Mouse (Mus musculus) heart, embryonic 13.5 days (tissue): Measurements from ENCODE around the gene Foxp2. TPM values are rescaled to one million over a fixed set of nuclear protein-coding genes. Genes with fewer than 3 reads are reported as not detected.

Experiments
- ATAC-seq: fragments of 200-750 bp; cut with Nextera tagmentation; 2 replicates; pipeline ENCODE4 v1.8.0; 2017; ENCODE audit warnings: moderate TSS enrichment; ENCODE audit not compliant: insufficient number of reproducible peaks, low FRiP score, low TSS enrichment; ENCODE audit errors: extremely low read depth
- H3K27ac ChIP-seq: fragments of 300-500 bp; sonication (generic); replicated peaks from 2 replicates; pipeline ENCODE4 v1.5.1; 2015; ENCODE audit warnings: moderate library complexity, mild to moderate bottlenecking, inconsistent platforms
- H3K27me3 ChIP-seq: fragments of 300-500 bp; sonication (generic); replicated peaks from 2 replicates; pipeline ENCODE4 v1.6.1; 2015; ENCODE audit warnings: mild to moderate bottlenecking, inconsistent platforms
- H3K36me3 ChIP-seq: fragments of 300-500 bp; sonication (generic); 2 replicates; pipeline ENCODE4 v1.6.1; 2015; ENCODE audit warnings: mild to moderate bottlenecking, inconsistent platforms
- H3K4me1 ChIP-seq: fragments of 300-500 bp; sonication (generic); 2 replicates; pipeline ENCODE4 v1.6.1; 2015; ENCODE audit warnings: inconsistent platforms
- H3K4me2 ChIP-seq: fragments of 300-500 bp; sonication (generic); 2 replicates; pipeline ENCODE4 v1.6.1; 2015; ENCODE audit warnings: inconsistent platforms, mild to moderate bottlenecking, moderate library complexity
- H3K4me3 ChIP-seq: fragments of 300-500 bp; sonication (generic); 2 replicates; pipeline ENCODE4 v1.5.1; 2015; ENCODE audit warnings: moderate library complexity, mild to moderate bottlenecking, inconsistent platforms
- H3K9ac ChIP-seq: fragments of 300-500 bp; sonication (generic); 2 replicates; pipeline ENCODE4 v1.6.1; 2015; ENCODE audit warnings: inconsistent platforms, mild to moderate bottlenecking, moderate library complexity
- H3K9me3 ChIP-seq: fragments of 300-500 bp; sonication (generic); 2 replicates; pipeline ENCODE4 v1.6.1; 2016; ENCODE audit warnings: inconsistent platforms
- WGBS: fragments of 180-500 bp; shearing (Covaris S2); methylation state at CpG from one replicate; pipeline ENCODE4 v1.1.7; 2015; ENCODE audit warnings: mixed read lengths; 5-methylcytosine and 5-hydroxymethylcytosine counted together
- polyA plus RNA-seq: library from polyadenylated mRNA; unstranded; fragments of >200 nt; fragmentation: Nextera tagmentation; extraction: Ambion mirVana; gene quantifications from 2 replicates; pipeline ENCODE4 v1.2.1, GENCODE M21; 2015

Gene Foxp2
- polyA plus RNA-seq, 1 experiment from 2014 or later, result 10.8 TPM

GRCm38 (mm10) chr6:15378261-15378660 is 477.1 kb downstream of the Foxp2 start:
- WGBS, result 63% methylated on average over 5 of the region's 5 CpGs
- H3K4me3 ChIP-seq, result no peak overlapping the region
- no peaks in the 10 kb centered on the region for H3K27me3 ChIP-seq
- no peaks in the 10 kb centered on the region for H3K36me3 ChIP-seq
- H3K4me1 ChIP-seq, result no peaks in the 10 kb centered on the region
- H3K27ac ChIP-seq, result no peak overlapping the region
- no peak overlapping the region for H3K4me2 ChIP-seq
- no peak overlapping the region for H3K9ac ChIP-seq
- no peak for ATAC-seq
- no peaks in the 10 kb centered on the region for H3K9me3 ChIP-seq

- no peak overlapping the region for H3K9ac ChIP-seq
- WGBS, result 75% methylated on average over 6 of the region's 6 CpGs
These were observed 495.3 kb downstream of the Foxp2 start for GRCm38 (mm10) chr6:15396462-15396861.

GRCm38 (mm10) chr6:15397485-15397884 is 496.3 kb downstream of the Foxp2 start:
- Histone ChIP-seq H3K4me2 (no peak overlapping the region), H3K27me3 (no peaks in the 10 kb centered on the region), H3K4me3 (no peak overlapping the region), H3K9me3 (no peaks in the 10 kb centered on the region), H3K27ac (no peak overlapping the region), H3K9ac (no peak overlapping the region), H3K36me3 (0 out of 2 replicates have a peak, but pooled peaks cover 4% of the 10 kb centered on the region), H3K4me1 (no peaks in the 10 kb centered on the region)
- 85% methylated on average over 5 of the region's 5 CpGs for WGBS
- ATAC-seq, result no peak

More at GRCm38 (mm10) chr6:15396462-15396861, 495.3 kb downstream of the Foxp2 start:
- Histone ChIP-seq H3K27me3 (no peaks in the 10 kb centered on the region), H3K36me3 (0 out of 2 replicates have a peak, but pooled peaks cover 4% of the 10 kb centered on the region), H3K4me1 (no peaks in the 10 kb centered on the region), H3K9me3 (no peaks in the 10 kb centered on the region), H3K4me3 (no peak overlapping the region), H3K27ac (no peak overlapping the region), H3K4me2 (no peak overlapping the region)
- ATAC-seq, result no peak

- 63% methylated on average over 3 of the region's 3 CpGs for WGBS
- no peak overlapping the region for H3K9ac ChIP-seq
These were observed 500.0 kb downstream of the Foxp2 start for GRCm38 (mm10) chr6:15401138-15401537.

GRCm38 (mm10) chr6:15402026-15402425 is 500.9 kb downstream of the Foxp2 start:
- Histone ChIP-seq H3K9ac (no peak overlapping the region), H3K9me3 (no peaks in the 10 kb centered on the region), H3K27me3 (no peaks in the 10 kb centered on the region), H3K4me2 (no peak overlapping the region), H3K4me3 (no peak overlapping the region), H3K4me1 (peaks cover 11% of the 10 kb centered on the region), H3K27ac (no peak overlapping the region), H3K36me3 (no peaks in the 10 kb centered on the region)
- no peak for ATAC-seq
- 56% methylated on average over 4 of the region's 4 CpGs for WGBS

More at GRCm38 (mm10) chr6:15401138-15401537, 500.0 kb downstream of the Foxp2 start:
- Histone ChIP-seq H3K27me3 (no peaks in the 10 kb centered on the region), H3K27ac (no peak overlapping the region), H3K9me3 (no peaks in the 10 kb centered on the region), H3K36me3 (no peaks in the 10 kb centered on the region), H3K4me2 (no peak overlapping the region), H3K4me1 (peaks cover 11% of the 10 kb centered on the region), H3K4me3 (no peak overlapping the region)
- ATAC-seq, result no peak

GRCm38 (mm10) chr6:15415099-15415498 is 514.0 kb downstream of the Foxp2 start:
- Histone ChIP-seq H3K4me1 (peaks cover 26% of the 10 kb centered on the region), H3K4me2 (no peak overlapping the region), H3K27me3 (no peaks in the 10 kb centered on the region), H3K9me3 (no peaks in the 10 kb centered on the region), H3K9ac (no peak overlapping the region), H3K4me3 (no peak overlapping the region), H3K27ac (no peak overlapping the region), H3K36me3 (no peaks in the 10 kb centered on the region)
- 31% methylated on average over 4 of the region's 4 CpGs for WGBS
- no peak for ATAC-seq

- Histone ChIP-seq H3K36me3 (no peaks in the 10 kb centered on the region), H3K4me2 (no peak overlapping the region), H3K9ac (no peak overlapping the region), H3K4me3 (no peak overlapping the region), H3K27ac (no peak overlapping the region), H3K4me1 (no peaks in the 10 kb centered on the region), H3K27me3 (no peaks in the 10 kb centered on the region), H3K9me3 (no peaks in the 10 kb centered on the region)
- 76% methylated on average over 2 of the region's 2 CpGs for WGBS
- no peak for ATAC-seq
These were observed 558.6 kb downstream of the Foxp2 start for GRCm38 (mm10) chr6:15459701-15460100.

GRCm38 (mm10) chr6:15463390-15463789 is 562.2 kb downstream of the Foxp2 start:
- Histone ChIP-seq H3K9me3 (no peaks in the 10 kb centered on the region), H3K36me3 (no peaks in the 10 kb centered on the region), H3K4me2 (no peak overlapping the region), H3K27ac (no peak overlapping the region), H3K4me3 (no peak overlapping the region), H3K27me3 (no peaks in the 10 kb centered on the region), H3K4me1 (no peaks in the 10 kb centered on the region), H3K9ac (no peak overlapping the region)
- ATAC-seq, result no peak
- WGBS, result 61% methylated on average over 2 of the region's 2 CpGs

GRCm38 (mm10) chr6:15465471-15465870 is 564.3 kb downstream of the Foxp2 start:
- no peak overlapping the region for H3K4me3 ChIP-seq
- H3K9ac ChIP-seq, result no peak overlapping the region
- WGBS, result 64% methylated on average over 3 of the region's 3 CpGs
- no peak overlapping the region for H3K27ac ChIP-seq
- H3K36me3 ChIP-seq, result no peaks in the 10 kb centered on the region
- no peaks in the 10 kb centered on the region for H3K9me3 ChIP-seq
- H3K4me1 ChIP-seq, result no peaks in the 10 kb centered on the region
- no peaks in the 10 kb centered on the region for H3K27me3 ChIP-seq
- no peak overlapping the region for H3K4me2 ChIP-seq
- ATAC-seq, result no peak

GRCm38 (mm10) chr6:15466634-15467033 is 565.5 kb downstream of the Foxp2 start:
- no peak for ATAC-seq
- Histone ChIP-seq H3K27me3 (no peaks in the 10 kb centered on the region), H3K9me3 (no peaks in the 10 kb centered on the region), H3K4me2 (no peak overlapping the region), H3K4me1 (no peaks in the 10 kb centered on the region), H3K27ac (no peak overlapping the region), H3K9ac (no peak overlapping the region), H3K4me3 (no peak overlapping the region), H3K36me3 (no peaks in the 10 kb centered on the region)
- 67% methylated on average over 1 of the region's 1 CpGs for WGBS

GRCm38 (mm10) chr6:15486909-15487308 is 585.8 kb downstream of the Foxp2 start:
- no peak overlapping the region for H3K27ac ChIP-seq
- H3K27me3 ChIP-seq, result no peaks in the 10 kb centered on the region
- H3K36me3 ChIP-seq, result no peaks in the 10 kb centered on the region
- H3K4me2 ChIP-seq, result no peak overlapping the region
- no peak overlapping the region for H3K9ac ChIP-seq
- H3K4me3 ChIP-seq, result no peak overlapping the region
- H3K9me3 ChIP-seq, result no peaks in the 10 kb centered on the region
- WGBS, result 84% methylated on average over 2 of the region's 2 CpGs
- no peak for ATAC-seq
- no peaks in the 10 kb centered on the region for H3K4me1 ChIP-seq
